Mouse (Mus musculus) mesoderm, embryonic 11.5 days (tissue): Measurements from ENCODE around the gene 4930432K21Rik.
A peak's percentile ranks its signal among the peaks of the same experiment; 100 is the strongest.

Experiments used
- DNase-seq: peaks from one replicate; pipeline ENCODE4 v3.0.0-alpha.2; 2012; ENCODE audit warnings: low read depth, low spot score

The 4930432K21Rik gene

DNA sequence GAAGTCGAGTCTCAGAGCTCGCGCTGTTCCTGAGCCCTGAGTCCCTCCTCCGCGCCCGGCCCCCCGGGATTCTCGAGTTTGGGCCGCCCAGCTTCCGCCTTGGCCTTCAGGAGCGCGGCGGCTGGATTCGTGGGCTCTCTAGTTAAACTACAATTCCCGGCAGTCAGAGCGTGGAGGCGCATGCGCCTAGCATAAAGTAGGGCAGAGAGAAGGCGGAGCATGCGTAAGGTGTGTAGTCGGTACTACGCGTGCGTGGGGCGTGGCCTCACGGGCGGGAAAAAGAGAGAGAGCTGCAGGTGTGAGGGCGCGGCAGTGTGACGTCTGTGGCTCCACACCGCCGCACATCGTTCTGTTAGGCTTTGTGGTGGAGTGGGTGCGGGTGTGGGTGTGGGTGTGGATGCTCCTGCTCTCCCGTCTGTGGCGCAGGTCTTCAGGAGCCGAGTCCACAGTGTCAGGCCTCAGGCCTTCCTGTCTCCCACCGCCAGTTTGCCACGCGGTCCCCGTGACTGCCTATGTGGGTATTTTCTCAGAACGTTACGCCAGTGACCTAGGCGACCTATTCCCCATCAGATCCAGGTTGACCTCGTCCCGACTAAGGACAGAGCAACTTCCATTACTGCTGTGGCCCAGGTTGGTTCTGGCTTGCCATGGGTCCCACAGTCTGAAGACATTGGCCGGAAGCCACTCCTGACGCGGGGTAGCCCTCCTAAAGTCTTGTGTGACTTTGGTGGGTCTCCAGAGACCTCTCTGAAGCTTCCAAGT is at the start of gene 4930432K21Rik, which contains the start of gene Cc2d1a:
4930432K21Rik (plus strand) TSS at position 257 of the 762 bp plus-strand sequence.
Cc2d1a (minus strand) TSS at position 168 of the 762 bp plus-strand sequence.
- peak; percentile 95 for DNase-seq

GRCm38 (mm10) chr8:84098376-84098775 is 49.4 kb upstream of the 4930432K21Rik start:
- DNase-seq, result no peak

- DNase-seq, result no peak
Observed at GRCm38 (mm10) chr8:84101476-84102270, 46.2 kb upstream of the 4930432K21Rik start.

- DNase-seq, result no peak
Observed at GRCm38 (mm10) chr8:84103601-84104000, 44.2 kb upstream of the 4930432K21Rik start.

GRCm38 (mm10) chr8:84104221-84104620 is 43.6 kb upstream of the 4930432K21Rik start:
- peak; percentile 83 for DNase-seq

GRCm38 (mm10) chr8:84104697-84105609 is 42.9 kb upstream of the 4930432K21Rik start, which contains the start of gene Dcaf15:
TSS of gene Dcaf15 (minus strand) at chr8:84104768.
- DNase-seq, result peak; percentile 99

DNA sequence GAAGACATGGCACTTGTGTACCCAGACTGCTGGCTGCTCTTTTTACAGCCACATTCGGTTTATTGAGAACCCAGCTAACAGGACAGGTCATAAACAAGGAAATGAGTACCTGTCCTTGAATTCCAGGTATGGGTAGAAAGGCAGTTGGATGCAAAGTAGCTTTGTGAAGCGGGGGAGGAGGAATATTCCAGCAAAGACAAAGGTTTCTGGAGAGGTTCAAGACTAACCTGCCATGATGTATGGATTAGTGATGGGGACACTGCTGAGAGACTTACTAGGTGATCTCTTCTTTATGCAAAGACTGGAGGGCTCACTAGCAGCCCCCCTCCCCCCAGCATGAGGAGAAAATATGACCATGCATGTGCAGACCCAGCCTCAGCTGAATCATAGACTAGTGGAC is 42.1 kb upstream of the 4930432K21Rik start:
- DNase-seq, result no peak

DNA sequence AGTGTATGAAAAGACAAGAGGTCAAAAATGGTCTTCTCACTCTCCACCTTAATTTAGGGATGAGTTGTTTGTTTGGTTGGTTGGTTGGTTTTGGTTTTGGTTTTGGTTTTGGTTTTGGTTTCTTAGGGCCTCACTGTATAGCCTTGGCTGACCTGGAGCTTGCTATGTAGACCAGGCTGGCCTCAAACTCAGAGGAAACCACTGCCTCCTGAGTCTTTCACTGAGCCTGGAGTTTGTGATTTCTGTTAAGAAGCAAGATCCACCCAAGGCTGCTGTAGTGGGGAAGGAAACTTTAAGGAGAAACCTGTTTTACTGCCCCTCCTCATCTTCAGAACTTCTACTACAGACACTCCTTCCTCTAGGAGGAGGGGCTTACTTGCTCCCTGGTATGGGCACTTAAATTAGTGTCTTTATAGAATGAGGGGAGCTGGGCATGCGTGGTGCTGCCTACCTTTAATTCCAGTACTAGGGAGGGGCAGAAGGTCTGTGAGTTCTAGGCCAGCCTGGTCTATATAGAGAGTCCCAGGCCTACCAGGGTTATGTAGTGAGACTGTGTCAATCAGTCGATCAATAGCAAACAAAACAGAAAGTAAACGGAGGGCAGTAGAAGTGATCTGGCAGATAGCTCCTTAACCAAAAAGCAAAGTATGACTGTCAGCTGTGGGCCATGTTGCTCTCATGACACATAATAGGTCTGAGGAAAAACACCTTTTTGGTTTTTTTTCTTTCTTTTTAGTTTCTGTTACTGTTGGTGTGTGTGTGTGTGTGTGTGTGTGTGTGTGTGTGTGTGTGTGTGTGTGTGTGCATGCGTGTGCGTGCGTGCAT is 41.4 kb upstream of the 4930432K21Rik start:
- no peak for DNase-seq

- DNase-seq, result no peak
Observed at GRCm38 (mm10) chr8:84115646-84116045, 32.2 kb upstream of the 4930432K21Rik start.

GRCm38 (mm10) chr8:84122151-84122550 is 25.7 kb upstream of the 4930432K21Rik start:
- DNase-seq, result no peak

- no peak for DNase-seq
Observed at GRCm38 (mm10) chr8:84125656-84126055, 22.2 kb upstream of the 4930432K21Rik start, which contains the start of gene Podnl1. TSS of gene Podnl1 (plus strand) at chr8:84125989.

- DNase-seq, result no peak
Observed at GRCm38 (mm10) chr8:84126742-84127141, 21.1 kb upstream of the 4930432K21Rik start.

- no peak for DNase-seq
Observed at GRCm38 (mm10) chr8:84127202-84127901, 20.5 kb upstream of the 4930432K21Rik start.

- DNase-seq, result no peak
Observed at GRCm38 (mm10) chr8:84128277-84128676, 19.5 kb upstream of the 4930432K21Rik start.

DNA sequence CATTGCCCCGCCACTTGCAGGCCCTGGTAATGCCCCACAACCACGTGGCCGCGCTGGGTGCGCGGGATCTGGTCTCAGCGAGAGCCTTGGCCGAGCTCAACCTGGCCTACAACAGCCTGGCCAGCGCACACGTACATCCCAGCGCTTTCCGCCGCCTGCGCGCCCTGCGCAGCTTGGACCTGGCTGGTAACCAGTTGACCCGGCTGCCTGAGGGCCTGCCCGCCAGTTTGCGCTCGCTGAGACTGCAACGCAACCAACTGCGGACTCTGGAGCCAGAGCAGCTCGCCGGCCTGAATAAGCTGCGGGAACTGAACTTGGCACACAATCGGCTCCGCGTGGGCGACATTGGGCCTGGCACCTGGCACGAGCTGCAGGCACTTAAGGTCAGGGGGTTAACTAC is 17.0 kb upstream of the 4930432K21Rik start:
- no peak for DNase-seq

- DNase-seq, result no peak
Observed at GRCm38 (mm10) chr8:84132225-84132624, 15.6 kb upstream of the 4930432K21Rik start.

DNA sequence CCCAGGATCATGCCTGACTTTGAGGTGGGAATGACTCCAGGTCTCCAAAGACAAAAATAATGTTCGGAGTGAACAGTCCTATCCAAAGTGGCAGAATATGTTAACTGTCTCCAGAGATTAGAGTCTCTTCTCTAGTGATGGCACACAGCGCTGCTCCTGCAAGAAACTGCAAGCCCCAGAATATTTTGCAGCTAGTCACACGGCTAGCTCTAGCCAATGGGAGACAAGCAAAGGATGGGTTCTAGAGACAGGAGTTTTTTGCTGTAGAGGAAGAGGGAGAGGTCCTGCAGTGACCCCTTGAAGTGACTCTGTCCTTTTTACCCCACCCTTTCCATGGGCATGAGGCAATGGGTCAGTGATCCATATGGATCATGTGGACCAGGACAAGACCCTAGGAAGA is 10.0 kb upstream of the 4930432K21Rik start:
- no peak for DNase-seq

DNA sequence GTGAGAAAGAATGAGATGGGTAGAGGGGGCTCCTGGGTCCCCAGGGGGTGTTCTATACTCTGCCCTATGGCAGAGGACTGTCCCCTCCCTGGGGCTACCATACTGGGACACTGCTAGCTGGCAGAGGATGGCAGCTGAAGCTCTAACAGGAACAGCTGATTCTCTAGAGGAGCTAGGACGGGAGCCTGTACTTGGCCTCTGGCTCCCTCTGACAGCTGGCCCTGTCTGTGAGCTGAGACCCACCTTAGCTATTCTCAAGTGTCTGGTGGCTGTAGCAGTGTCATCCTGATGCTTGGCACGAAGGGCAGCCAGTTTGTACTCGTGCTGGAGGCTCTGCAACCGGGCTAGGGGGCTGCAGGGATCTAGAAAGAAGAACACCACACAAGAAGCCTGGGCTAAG is 7.0 kb upstream of the 4930432K21Rik start:
- no peak for DNase-seq

- no peak for DNase-seq
Observed at GRCm38 (mm10) chr8:84144636-84145245, 3.1 kb upstream of the 4930432K21Rik start.
